20 mouse cellular contexts compared by ENCODE assay signal in the genomic region with DNA sequence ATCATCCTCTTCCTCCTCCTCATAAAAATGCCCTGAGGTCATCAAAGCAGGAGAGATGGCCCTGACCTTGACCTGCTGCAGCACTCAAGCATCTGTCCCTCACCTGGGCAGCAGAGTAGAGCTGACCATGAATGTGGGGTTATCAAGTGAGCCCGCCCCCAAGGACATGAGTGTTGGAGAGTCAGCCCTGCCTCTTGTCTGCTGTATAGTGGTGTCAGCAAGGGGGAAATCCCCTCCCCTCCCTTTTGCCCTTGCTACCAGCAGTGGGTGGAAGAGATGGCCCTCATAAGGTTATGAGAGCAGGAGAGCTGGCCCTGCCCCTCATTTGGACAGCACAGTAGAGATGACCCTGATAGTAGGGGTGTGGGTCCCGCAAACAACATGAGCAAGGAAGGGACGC. TPM values are rescaled to one million over a fixed set of nuclear protein-coding genes. Genes with fewer than 3 reads are reported as not detected.
A peak's percentile ranks its signal among the peaks of the same experiment; 100 is the strongest.
DNase-seq lines count a peak whose midpoint lies in the region; ATAC-seq and TF ChIP-seq lines count a peak whose summit lies in the region.
"Had no signal": no experiment of that assay in that cellular context is flagged by ENCODE, and none has a peak within 500 bp of the region (broad histone marks: within the 10 kb centered on the region; RNA-seq: fewer than 3 reads in every experiment).

No protein-coding gene starts in this region.

- H3K9ac ChIP-seq in heart, postnatal 0 days (replicated peaks; ENCODE audit: low read depth, low read length): no peak overlapping the region
- H3K9ac ChIP-seq: limb, embryonic 15.5 days; neural tube, embryonic 15.5 days had no signal

- TF ChIP-seq EP300 in heart, postnatal 0 days (IDR thresholded peaks at IDR 0.05; ENCODE audit: low read depth): no peak

- no peak for TF ChIP-seq CTCF in heart, postnatal 0 days (IDR thresholded peaks at IDR 0.05; ENCODE audit: low read depth)

- no peak overlapping the region for H3K4me2 ChIP-seq in heart, postnatal 0 days (ENCODE audit: low read depth, low read length)
- H3K4me2 ChIP-seq: limb, embryonic 15.5 days; neural tube, embryonic 15.5 days had no signal

- H3K9me3 ChIP-seq in heart, postnatal 0 days (replicated peaks; ENCODE audit: control insufficient read depth, low read length): no peaks in the 10 kb centered on the region
- no peaks in the 10 kb centered on the region for H3K9me3 ChIP-seq in megakaryocyte, embryonic 14.5 days
- H3K9me3 ChIP-seq: limb, embryonic 15.5 days; neural tube, embryonic 15.5 days had no signal

- peak; percentile 30 for DNase-seq in adrenal gland, adult 2 months
- no peak for DNase-seq in adrenal gland, postnatal 4 days (ENCODE audit: low spot score in 2 of 2)
- no peak for DNase-seq in heart, postnatal 0 days (ENCODE audit: low spot score)
- no peak for DNase-seq in heart, postnatal 14 days
- no peak for DNase-seq in frontal cortex, postnatal 36 days (ENCODE audit: low spot score in 2 of 2)
- DNase-seq: cerebellum, adult 2 months; cerebellum, postnatal 36 days; kidney, adult 18-20 months; kidney, postnatal 14 days; layer of hippocampus, postnatal 36 days; lung, adult 2 months; lung, postnatal 4 days; thymus, postnatal 25 days had no signal

- 0 out of 2 replicates have a peak overlapping the region, but pooled peaks have one; percentile 1 for H3K27ac ChIP-seq in heart, postnatal 0 days (ENCODE audit: low read depth)
- H3K27ac ChIP-seq: layer of hippocampus, adult 2 months; limb, embryonic 15.5 days; neural tube, embryonic 15.5 days had no signal

- peak; percentile 17; the same call in 1 of the 2 replicates for ATAC-seq in heart, postnatal 0 days (ENCODE audit: insufficient read depth, low read depth)
- ATAC-seq in megakaryocyte, adult 5-6 weeks (ENCODE audit: poor library complexity, severe bottlenecking): no peak
- ATAC-seq: midbrain, embryonic 16.5 days had no signal

- peaks cover 11% of the 10 kb centered on the region; the same call in 1 of the 2 replicates for H3K4me1 ChIP-seq in heart, postnatal 0 days (ENCODE audit: control insufficient read depth, insufficient read depth)
- H3K4me1 ChIP-seq in megakaryocyte, embryonic 14.5 days: peaks cover 45% of the 10 kb centered on the region

- intact Hi-C loops in heart, postnatal 14 days (cut with DNase I): no loop called here

- H3K36me3 ChIP-seq in heart, postnatal 0 days (replicated peaks; ENCODE audit: control insufficient read depth, insufficient read depth, low read length): no peaks in the 10 kb centered on the region
- peaks cover 28% of the 10 kb centered on the region for H3K36me3 ChIP-seq in megakaryocyte, embryonic 14.5 days (replicated peaks; ENCODE audit: low read length)
- H3K36me3 ChIP-seq: neural tube, embryonic 15.5 days had no signal

- no peak overlapping the region for H3K4me3 ChIP-seq in heart, postnatal 0 days (ENCODE audit: low read depth, low read length)
- peak overlapping the region; percentile 60 for H3K4me3 ChIP-seq in megakaryocyte, embryonic 14.5 days (replicated peaks)
- H3K4me3 ChIP-seq: layer of hippocampus, adult 2 months; limb, embryonic 15.5 days; neural tube, embryonic 15.5 days had no signal

- 67% methylated on average over 3 of the region's 3 CpGs for WGBS in heart, postnatal 0 days

- H3K27me3 ChIP-seq in heart, postnatal 0 days (ENCODE audit: control insufficient read depth, insufficient read depth, low read length): no peaks in the 10 kb centered on the region
- H3K27me3 ChIP-seq in megakaryocyte, embryonic 14.5 days (replicated peaks): no peaks in the 10 kb centered on the region
- H3K27me3 ChIP-seq: CH12.LX; limb, embryonic 15.5 days; neural tube, embryonic 15.5 days had no signal

RNA-seq across cellular contexts. Expression of gene Zmym4, which starts 10.5 kb away (rescaled TPM):
- total RNA-seq in adrenal gland, adult 2 months (2021): 10 to 100 TPM; 32.9 to 38.5 TPM
- 2.9 and 3.4 TPM in 2 replicates for polyA plus RNA-seq in adrenal gland, adult 2 months (2012; rRNA removed)
- 10 to 100 TPM; 63.6 to 74.4 TPM for total RNA-seq in adrenal gland, postnatal 4 days (2021)
- 8.4 and 40.9 TPM in 2 replicates for total RNA-seq in heart, postnatal 0 days (2014; rRNA removed; ENCODE audit: low replicate concordance)
- 7.9 and 9.4 TPM in 2 replicates for polyA plus RNA-seq in heart, postnatal 0 days (2015; fragmentation: Nextera tagmentation; extraction: Ambion mirVana)
- 10 to 100 TPM; 26.0 to 27.8 TPM for total RNA-seq in heart, postnatal 14 days (2021)
- polyA plus RNA-seq in megakaryocyte, embryonic 14.5 days (2012; ENCODE audit: insufficient read depth, low replicate concordance): 0.69 TPM in 1 of 2 replicates, not detected in the other
- total RNA-seq in megakaryocyte, adult 5-6 weeks (2015): 14.8 and 26.5 TPM in 2 replicates
- total RNA-seq in megakaryocyte, adult 5-6 weeks (2017): 19.9 and 27.3 TPM in 2 replicates
